Mouse (Mus musculus): Measurements from ENCODE around the gene Rasl12.

Gene Rasl12

GRCm38 (mm10) chr9:65398279-65398678 is at the start of gene Rasl12:
Gene Rasl12 (plus strand): TSS chr9:65398506.
- in situ Hi-C loops (cut with MboI; ENCODE audit: low pct_unique_long_range_greater_than_20kb in 1 of 2, low sequenced_read_pairs in 2 of 2, unreplicated experiment in 1 of 2) = no loop called here

GRCm38 (mm10) chr9:65353251-65353650 is 45.1 kb upstream of the Rasl12 start:
- in situ Hi-C loops (cut with MboI; ENCODE audit: low pct_unique_long_range_greater_than_20kb in 1 of 2, low sequenced_read_pairs in 2 of 2, unreplicated experiment in 1 of 2) = no loop called here

- in situ Hi-C loops (cut with MboI; ENCODE audit: low pct_unique_long_range_greater_than_20kb in 1 of 2, low sequenced_read_pairs in 2 of 2, unreplicated experiment in 1 of 2) = no loop called here
Measured at GRCm38 (mm10) chr9:65356561-65356960, 41.7 kb upstream of the Rasl12 start.

- in situ Hi-C loops (cut with MboI; ENCODE audit: low pct_unique_long_range_greater_than_20kb in 1 of 2, low sequenced_read_pairs in 2 of 2, unreplicated experiment in 1 of 2) = no loop called here
Measured at GRCm38 (mm10) chr9:65356971-65357370, 41.3 kb upstream of the Rasl12 start.

GRCm38 (mm10) chr9:65358956-65359480 is 39.3 kb upstream of the Rasl12 start:
- in situ Hi-C loops (cut with MboI; ENCODE audit: low pct_unique_long_range_greater_than_20kb in 1 of 2, low sequenced_read_pairs in 2 of 2, unreplicated experiment in 1 of 2) = no loop called here

- in situ Hi-C loops (cut with MboI; ENCODE audit: low pct_unique_long_range_greater_than_20kb in 1 of 2, low sequenced_read_pairs in 2 of 2, unreplicated experiment in 1 of 2) = no loop called here
Measured at GRCm38 (mm10) chr9:65360641-65361448, 37.5 kb upstream of the Rasl12 start, which contains the start of gene Ubap1l. Gene Ubap1l (plus strand): TSS chr9:65361041.

GRCm38 (mm10) chr9:65363684-65364083 is 34.6 kb upstream of the Rasl12 start:
- in situ Hi-C loops (cut with MboI; ENCODE audit: low pct_unique_long_range_greater_than_20kb in 1 of 2, low sequenced_read_pairs in 2 of 2, unreplicated experiment in 1 of 2) = no loop called here

- in situ Hi-C loops (cut with MboI; ENCODE audit: low pct_unique_long_range_greater_than_20kb in 1 of 2, low sequenced_read_pairs in 2 of 2, unreplicated experiment in 1 of 2) = no loop called here
Measured at GRCm38 (mm10) chr9:65365721-65366120, 32.6 kb upstream of the Rasl12 start.

GRCm38 (mm10) chr9:65371756-65372155 is 26.6 kb upstream of the Rasl12 start:
- in situ Hi-C loops (cut with MboI; ENCODE audit: low pct_unique_long_range_greater_than_20kb in 1 of 2, low sequenced_read_pairs in 2 of 2, unreplicated experiment in 1 of 2) = no loop called here

- in situ Hi-C loops (cut with MboI; ENCODE audit: low pct_unique_long_range_greater_than_20kb in 1 of 2, low sequenced_read_pairs in 2 of 2, unreplicated experiment in 1 of 2) = no loop called here
Measured at GRCm38 (mm10) chr9:65372449-65372848, 25.9 kb upstream of the Rasl12 start.

- in situ Hi-C loops (cut with MboI; ENCODE audit: low pct_unique_long_range_greater_than_20kb in 1 of 2, low sequenced_read_pairs in 2 of 2, unreplicated experiment in 1 of 2) = no loop called here
Measured at GRCm38 (mm10) chr9:65374468-65375162, 23.7 kb upstream of the Rasl12 start.

- in situ Hi-C loops (cut with MboI; ENCODE audit: low pct_unique_long_range_greater_than_20kb in 1 of 2, low sequenced_read_pairs in 2 of 2, unreplicated experiment in 1 of 2) = no loop called here
Measured at GRCm38 (mm10) chr9:65375163-65375934, 23.0 kb upstream of the Rasl12 start.

GRCm38 (mm10) chr9:65381017-65381590 is 17.2 kb upstream of the Rasl12 start:
- in situ Hi-C loops (cut with MboI; ENCODE audit: low pct_unique_long_range_greater_than_20kb in 1 of 2, low sequenced_read_pairs in 2 of 2, unreplicated experiment in 1 of 2) = no loop called here

- in situ Hi-C loops (cut with MboI; ENCODE audit: low pct_unique_long_range_greater_than_20kb in 1 of 2, low sequenced_read_pairs in 2 of 2, unreplicated experiment in 1 of 2) = no loop called here
Measured at GRCm38 (mm10) chr9:65382031-65382750, 16.1 kb upstream of the Rasl12 start.

- in situ Hi-C loops (cut with MboI; ENCODE audit: low pct_unique_long_range_greater_than_20kb in 1 of 2, low sequenced_read_pairs in 2 of 2, unreplicated experiment in 1 of 2) = no loop called here
Measured at GRCm38 (mm10) chr9:65382751-65383097, 15.6 kb upstream of the Rasl12 start.

- in situ Hi-C loops (cut with MboI; ENCODE audit: low pct_unique_long_range_greater_than_20kb in 1 of 2, low sequenced_read_pairs in 2 of 2, unreplicated experiment in 1 of 2) = no loop called here
Measured at GRCm38 (mm10) chr9:65384276-65384675, 14.0 kb upstream of the Rasl12 start.

GRCm38 (mm10) chr9:65386373-65387140 is 11.7 kb upstream of the Rasl12 start:
- in situ Hi-C loops (cut with MboI; ENCODE audit: low pct_unique_long_range_greater_than_20kb in 1 of 2, low sequenced_read_pairs in 2 of 2, unreplicated experiment in 1 of 2) = no loop called here

Measured in mouse embryonic stem cell (cell line).